Mouse (Mus musculus) megakaryocyte, embryonic 14.5 days (primary cell): ENCODE measurements around the gene Rai14. TPM values are rescaled to one million over a fixed set of nuclear protein-coding genes. Genes with fewer than 3 reads are reported as not detected.

ENCODE experiments used
- H3K27me3 ChIP-seq: replicated peaks from 2 replicates; pipeline ENCODE3; 2012; ENCODE audit warnings: inconsistent platforms
- H3K36me3 ChIP-seq: replicated peaks from 2 replicates; pipeline ENCODE3; 2012; ENCODE audit warnings: low read length, inconsistent platforms, mixed read lengths
- H3K4me1 ChIP-seq: 2 replicates; pipeline ENCODE4 v1.6.1; 2012; ENCODE audit warnings: inconsistent platforms
- H3K4me3 ChIP-seq: replicated peaks from 2 replicates; pipeline ENCODE3; 2012; ENCODE audit warnings: moderate library complexity, mild to moderate bottlenecking, inconsistent platforms
- H3K9me3 ChIP-seq: 2 replicates; pipeline ENCODE4 v1.6.1; 2012; ENCODE audit warnings: inconsistent platforms
- FLI1 ChIP-seq: IDR thresholded peaks from 2 replicates; pipeline ENCODE4 v1.6.1; 2012; ENCODE audit warnings: low read length, inconsistent platforms, mixed read lengths
- GATA1 ChIP-seq: IDR thresholded peaks from 3 replicates; pipeline ENCODE4 v1.6.1; 2012; ENCODE audit warnings: mixed read lengths, low read length, inconsistent platforms, borderline replicate concordance
- polyA plus RNA-seq: library from polyadenylated mRNA; stranded (reverse); fragments of >175 nt; gene quantifications from 2 replicates; pipeline ENCODE4 v1.2.3, GENCODE M21; 2012; ENCODE audit warnings: low replicate concordance; ENCODE audit not compliant: insufficient read depth

The Rai14 gene
- polyA plus RNA-seq, 1 experiment = 2.1 TPM

DNA sequence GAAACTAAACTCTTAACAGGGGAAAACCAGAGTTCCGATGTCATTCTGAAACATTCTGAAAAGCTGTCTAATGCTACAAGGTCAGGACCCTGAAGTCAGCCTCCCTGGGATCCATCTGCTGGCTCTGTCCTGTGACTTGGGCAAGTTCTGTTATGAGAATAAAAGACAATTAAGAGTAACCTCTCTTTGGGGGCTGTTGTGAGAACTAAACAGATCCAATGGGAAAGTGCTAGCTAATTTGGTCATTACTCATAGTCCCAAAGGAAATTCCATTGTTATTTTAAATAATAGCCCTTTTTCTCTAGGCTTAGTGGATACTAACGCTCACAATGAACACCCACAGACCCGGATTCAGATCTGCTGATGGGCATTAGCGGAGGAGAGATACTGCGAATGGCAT is 72.0 kb downstream of the Rai14 start:
- no peaks in the 10 kb centered on the region for H3K27me3 ChIP-seq
- H3K4me1 ChIP-seq = no peaks in the 10 kb centered on the region
- no peaks in the 10 kb centered on the region for H3K9me3 ChIP-seq
- H3K4me3 ChIP-seq = no peak overlapping the region
- TF ChIP-seq GATA1 (no peak), FLI1 (no peak)
- H3K36me3 ChIP-seq = peaks cover 16% of the 10 kb centered on the region

DNA sequence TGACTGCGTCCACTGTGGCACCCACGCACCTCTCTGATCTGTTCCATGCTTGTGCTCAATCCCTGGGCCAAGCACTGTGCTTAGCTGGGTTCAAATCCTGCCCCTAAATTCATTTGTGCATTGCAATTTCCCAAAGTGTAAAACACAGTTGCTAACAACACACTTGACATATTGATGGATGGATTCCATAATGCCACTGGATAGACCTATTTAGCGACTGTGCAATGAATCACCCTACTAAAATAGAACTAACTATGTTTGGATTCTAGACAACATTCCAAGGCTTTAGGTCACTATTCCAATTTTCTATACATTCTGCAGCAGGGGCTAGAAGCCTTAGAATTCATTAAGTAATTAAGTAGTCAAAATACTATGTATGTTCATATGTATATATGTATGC is 73.7 kb downstream of the Rai14 start:
- Histone ChIP-seq H3K4me1 (no peaks in the 10 kb centered on the region), H3K4me3 (no peak overlapping the region), H3K27me3 (no peaks in the 10 kb centered on the region), H3K36me3 (peaks cover 5% of the 10 kb centered on the region), H3K9me3 (no peaks in the 10 kb centered on the region)
- TF ChIP-seq GATA1 (no peak), FLI1 (no peak)

DNA sequence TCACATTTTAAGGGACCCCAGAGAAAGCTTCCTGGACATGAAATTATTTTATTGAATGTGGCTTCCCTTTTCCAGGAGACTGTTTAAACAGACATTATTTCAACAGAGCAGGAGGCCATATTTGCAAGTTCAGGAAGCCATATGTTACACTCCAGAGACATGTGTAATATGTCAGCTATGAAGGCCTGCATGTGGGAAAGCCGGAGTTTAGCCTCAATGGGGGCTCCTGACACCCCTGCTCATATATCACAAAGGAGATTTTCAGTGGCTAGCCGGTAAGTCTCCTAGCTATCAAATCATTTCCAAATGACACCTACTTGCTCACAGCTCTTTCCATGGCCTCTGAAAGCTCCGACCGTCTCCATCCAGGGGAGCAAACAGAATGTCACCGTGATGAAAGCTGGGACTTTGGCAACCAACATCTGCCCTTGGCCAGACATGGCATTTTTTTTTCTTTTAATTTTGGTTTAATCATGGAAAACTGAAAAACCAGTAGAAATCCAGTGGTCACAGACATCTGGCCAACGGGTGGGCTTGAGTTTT is 77.1 kb downstream of the Rai14 start:
- Histone ChIP-seq H3K9me3 (no peaks in the 10 kb centered on the region), H3K27me3 (no peaks in the 10 kb centered on the region)
- TF ChIP-seq GATA1 (no peak), FLI1 (no peak)

DNA sequence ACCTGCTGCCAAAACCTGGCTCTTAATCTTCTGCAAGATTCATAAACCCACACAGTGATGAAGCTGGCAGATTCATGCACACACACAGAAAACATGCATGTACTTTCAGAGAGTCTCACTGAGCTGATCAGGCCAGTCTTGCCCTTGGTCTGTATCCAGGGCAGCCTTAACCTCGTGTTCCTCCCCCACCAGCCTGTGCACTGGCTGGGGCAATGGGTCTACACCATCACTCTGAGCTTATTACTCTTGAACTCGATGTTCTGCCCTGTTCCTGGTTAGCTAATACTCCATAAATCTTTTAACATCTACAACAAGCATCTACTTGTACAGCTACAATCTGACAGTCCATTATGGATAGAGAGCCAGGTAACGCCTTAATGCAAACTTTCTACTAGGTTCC is 77.6 kb downstream of the Rai14 start:
- TF ChIP-seq FLI1 (no peak), GATA1 (no peak)
- H3K4me1 ChIP-seq = peaks cover 12% of the 10 kb centered on the region
- H3K36me3 ChIP-seq = peaks cover 30% of the 10 kb centered on the region
- H3K9me3 ChIP-seq = no peaks in the 10 kb centered on the region
- no peak overlapping the region for H3K4me3 ChIP-seq
- H3K27me3 ChIP-seq = no peaks in the 10 kb centered on the region

More for the DNA sequence above, 77.1 kb downstream of the Rai14 start:
- H3K4me3 ChIP-seq = no peak overlapping the region
- H3K4me1 ChIP-seq = peaks cover 12% of the 10 kb centered on the region
- peaks cover 25% of the 10 kb centered on the region for H3K36me3 ChIP-seq

DNA sequence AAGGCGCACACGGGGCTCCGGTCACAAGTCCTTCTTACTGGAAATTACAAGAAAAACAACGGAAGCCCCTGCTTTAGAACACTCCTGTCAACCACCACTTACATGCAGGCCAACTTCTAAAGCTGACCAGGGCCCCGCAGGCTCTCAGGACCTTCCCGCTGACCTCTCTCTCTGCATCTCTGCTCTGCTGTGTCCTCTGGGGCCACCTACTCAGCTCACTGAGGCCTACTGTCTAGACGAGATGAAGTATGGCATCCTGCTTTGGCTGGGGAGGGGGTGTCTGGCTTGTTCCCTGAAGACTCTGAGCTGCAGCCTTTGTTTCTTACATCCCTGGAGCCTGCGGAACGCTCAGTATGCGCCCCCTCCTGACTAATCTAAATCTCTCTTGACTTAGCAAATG is 79.3 kb downstream of the Rai14 start:
- no peak for TF ChIP-seq FLI1
- TF ChIP-seq GATA1 = no peak
- Histone ChIP-seq H3K27me3 (no peaks in the 10 kb centered on the region), H3K4me3 (no peak overlapping the region), H3K9me3 (no peaks in the 10 kb centered on the region), H3K4me1 (peaks cover 12% of the 10 kb centered on the region), H3K36me3 (peaks cover 43% of the 10 kb centered on the region)

DNA sequence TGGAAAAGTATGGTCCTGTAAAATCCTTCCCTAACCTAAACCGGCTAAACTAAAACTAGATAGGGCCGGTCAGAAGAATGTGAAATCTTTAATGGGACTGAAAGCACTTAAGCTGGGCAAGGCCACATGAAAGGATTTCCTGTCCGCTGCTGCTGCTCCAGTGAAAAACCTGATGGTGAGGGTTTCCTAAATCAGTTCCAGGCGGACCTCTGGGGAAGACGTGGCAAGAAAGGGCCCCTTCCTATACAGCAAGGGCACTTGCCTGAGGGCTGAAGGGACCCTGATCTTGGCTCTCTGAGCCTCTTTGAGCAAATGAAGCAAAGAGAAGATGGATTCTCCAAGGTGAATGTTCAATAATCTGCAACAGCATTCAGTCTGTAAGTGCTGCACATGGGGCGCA is 80.2 kb downstream of the Rai14 start:
- H3K9me3 ChIP-seq = no peaks in the 10 kb centered on the region
- H3K27me3 ChIP-seq = no peaks in the 10 kb centered on the region
- no peak for TF ChIP-seq FLI1
- no peak for TF ChIP-seq GATA1
- peaks cover 52% of the 10 kb centered on the region for H3K36me3 ChIP-seq
- H3K4me1 ChIP-seq = peaks cover 12% of the 10 kb centered on the region
- H3K4me3 ChIP-seq = no peak overlapping the region

DNA sequence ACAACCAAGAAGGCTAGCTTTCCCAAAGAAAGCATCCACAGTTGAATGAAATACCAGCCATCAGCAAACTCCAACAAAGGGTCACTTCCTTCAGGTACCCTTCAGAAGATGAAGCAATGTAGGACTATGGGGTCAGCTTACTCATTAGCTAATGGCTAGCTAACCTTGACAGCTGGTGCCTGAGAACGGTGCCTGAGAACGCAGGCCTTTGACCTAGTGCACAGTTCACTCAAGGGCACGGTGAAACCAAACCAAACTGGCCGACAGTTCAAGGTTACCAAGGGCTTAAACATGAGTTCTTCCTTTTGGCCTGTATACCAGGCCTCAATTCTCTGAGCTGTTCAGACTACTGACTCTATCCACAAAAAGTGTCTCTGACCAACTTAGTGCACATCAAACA is 81.0 kb downstream of the Rai14 start:
- Histone ChIP-seq H3K36me3 (peaks cover 54% of the 10 kb centered on the region), H3K4me1 (peaks cover 12% of the 10 kb centered on the region), H3K27me3 (no peaks in the 10 kb centered on the region), H3K4me3 (no peak overlapping the region), H3K9me3 (no peaks in the 10 kb centered on the region)
- TF ChIP-seq FLI1 (no peak), GATA1 (no peak)

DNA sequence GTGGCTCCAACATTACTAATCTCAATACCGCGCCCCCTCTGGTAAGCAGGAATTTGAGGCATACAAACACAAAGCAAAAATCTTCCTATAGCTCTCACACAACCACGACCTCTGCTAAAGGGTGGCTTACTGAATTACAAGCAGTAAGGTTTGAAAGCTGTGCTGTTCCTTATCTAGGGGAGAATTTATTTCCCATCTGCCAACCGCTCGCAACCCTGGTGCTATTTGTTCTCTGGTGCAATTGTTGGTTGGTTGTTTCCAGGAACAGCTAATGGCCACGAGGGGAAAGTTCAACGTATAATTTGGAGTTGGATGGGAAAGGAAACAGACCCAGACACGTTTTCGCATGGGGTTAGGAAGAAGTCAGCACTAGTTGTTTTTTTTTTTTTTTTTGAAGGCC is 81.8 kb downstream of the Rai14 start:
- no peaks in the 10 kb centered on the region for H3K27me3 ChIP-seq
- H3K36me3 ChIP-seq = peaks cover 60% of the 10 kb centered on the region
- no peaks in the 10 kb centered on the region for H3K9me3 ChIP-seq
- H3K4me3 ChIP-seq = no peak overlapping the region
- TF ChIP-seq FLI1 = no peak
- TF ChIP-seq GATA1 = no peak
- H3K4me1 ChIP-seq = peaks cover 12% of the 10 kb centered on the region

DNA sequence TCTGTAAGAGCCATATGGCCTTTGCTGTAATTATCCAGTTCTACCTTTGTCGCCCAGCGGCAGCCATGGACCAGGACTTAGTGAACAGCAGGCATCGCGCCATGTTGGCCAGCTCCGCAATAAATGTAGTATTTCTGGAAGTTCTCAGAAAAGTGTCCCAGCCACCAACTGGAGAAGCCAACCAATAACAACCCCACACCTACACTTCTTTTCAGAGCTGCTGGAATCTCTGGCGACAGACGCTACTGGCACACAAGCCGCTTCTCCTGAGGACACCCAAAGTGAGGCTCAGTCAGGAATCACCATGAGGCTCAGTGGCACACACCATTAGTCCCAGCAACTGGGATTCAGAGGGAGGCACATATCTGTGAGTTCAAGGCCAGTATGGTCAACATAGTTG is 82.4 kb downstream of the Rai14 start:
- Histone ChIP-seq H3K4me3 (no peak overlapping the region), H3K4me1 (peaks cover 15% of the 10 kb centered on the region), H3K27me3 (no peaks in the 10 kb centered on the region), H3K9me3 (0 out of 2 replicates have a peak, but pooled peaks cover 3% of the 10 kb centered on the region), H3K36me3 (peaks cover 65% of the 10 kb centered on the region)
- TF ChIP-seq FLI1 (no peak), GATA1 (no peak)

DNA sequence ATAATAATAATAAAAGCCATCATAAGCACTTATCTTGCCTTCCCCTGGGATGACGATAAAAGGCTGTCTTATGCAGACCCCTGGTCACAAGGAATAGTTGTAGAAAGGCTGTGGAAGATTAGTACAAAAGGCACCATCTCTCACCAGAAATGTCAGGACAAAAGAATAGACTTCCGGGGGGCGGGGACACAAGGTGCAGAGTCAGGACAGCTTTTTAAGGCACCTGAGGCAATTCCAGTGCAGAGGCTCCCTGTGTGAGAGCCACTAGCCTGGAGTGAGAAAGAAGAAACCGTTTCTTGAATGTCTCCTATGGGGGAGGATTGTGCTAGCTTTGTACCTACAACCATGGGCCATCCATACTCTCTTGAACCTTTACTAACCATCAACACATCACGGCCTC is 82.9 kb downstream of the Rai14 start:
- H3K9me3 ChIP-seq = peaks cover 8% of the 10 kb centered on the region; the same call in 1 of the 2 replicates
- H3K4me1 ChIP-seq = peaks cover 20% of the 10 kb centered on the region
- H3K36me3 ChIP-seq = peaks cover 70% of the 10 kb centered on the region
- no peak for TF ChIP-seq FLI1
- no peak for TF ChIP-seq GATA1
- H3K27me3 ChIP-seq = no peaks in the 10 kb centered on the region
- H3K4me3 ChIP-seq = no peak overlapping the region

DNA sequence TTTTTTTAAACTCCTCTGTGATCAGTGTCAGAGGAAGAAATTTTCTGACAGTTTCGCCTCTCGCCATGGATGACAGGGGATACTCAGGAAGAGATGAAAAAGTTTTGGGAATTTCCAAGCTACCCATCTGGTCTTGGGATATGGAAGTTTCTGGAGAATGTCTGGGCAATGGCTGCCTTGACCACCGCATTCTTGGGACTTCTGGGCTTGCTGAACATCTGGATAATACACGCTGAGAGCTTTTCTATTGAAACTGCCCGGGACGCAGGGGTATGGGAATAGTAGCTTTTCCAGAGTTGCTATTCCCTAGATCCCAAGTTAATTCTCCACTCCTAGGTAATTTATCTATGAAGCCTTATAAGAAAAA is 85.5 kb downstream of the Rai14 start:
- Histone ChIP-seq H3K36me3 (peaks cover 78% of the 10 kb centered on the region), H3K9me3 (peaks cover 18% of the 10 kb centered on the region; the same call in 1 of the 2 replicates), H3K4me1 (peaks cover 17% of the 10 kb centered on the region), H3K27me3 (no peaks in the 10 kb centered on the region), H3K4me3 (no peak overlapping the region)
- TF ChIP-seq FLI1 = no peak
- TF ChIP-seq GATA1 = no peak
